Mouse (Mus musculus) thymus, adult 2 months (tissue): Measurements from ENCODE around the gene Umps. TPM values are rescaled to one million over a fixed set of nuclear protein-coding genes. Genes with fewer than 3 reads are reported as not detected.

Experiments
- DNase-seq: peaks from one replicate; pipeline ENCODE4 v3.0.0; 2021
- H3K27ac ChIP-seq: fragments of 200-500 bp; 2 replicates; pipeline ENCODE4 v1.5.1; 2012; ENCODE audit warnings: low read length, control low read depth; ENCODE audit not compliant: control insufficient read depth, insufficient read depth
- H3K27me3 ChIP-seq: fragments of 200-500 bp; 2 replicates; pipeline ENCODE4 v1.6.1; 2012; ENCODE audit warnings: mild to moderate bottlenecking, low read length, moderate library complexity, mixed read lengths; ENCODE audit not compliant: control insufficient read depth, insufficient read depth
- H3K36me3 ChIP-seq: fragments of 200-500 bp; 2 replicates; pipeline ENCODE4 v1.6.1; 2012; ENCODE audit warnings: mild to moderate bottlenecking, low read length, moderate library complexity; ENCODE audit not compliant: control insufficient read depth, insufficient read depth
- H3K4me1 ChIP-seq: fragments of 200-500 bp; replicated peaks from 2 replicates; pipeline ENCODE4 v1.6.1; 2012; ENCODE audit warnings: low read length; ENCODE audit not compliant: control insufficient read depth, insufficient read depth
- H3K4me3 ChIP-seq: fragments of 200-500 bp; 2 replicates; pipeline ENCODE4 v1.5.1; 2012; ENCODE audit warnings: mild to moderate bottlenecking, low read length, control low read depth, moderate library complexity; ENCODE audit not compliant: control insufficient read depth, insufficient read depth
- CTCF ChIP-seq: fragments of 200-500 bp; IDR thresholded peaks from 2 replicates; pipeline ENCODE4 v1.5.1; 2012; ENCODE audit warnings: mild to moderate bottlenecking, control low read depth, low read length, moderate library complexity, borderline replicate concordance; ENCODE audit not compliant: control insufficient read depth, poor library complexity, insufficient read depth; ENCODE audit errors: extremely low read depth
- POLR2A ChIP-seq: fragments of 200-500 bp; IDR thresholded peaks from 2 replicates; pipeline ENCODE4 v1.6.1; 2012; ENCODE audit warnings: mild to moderate bottlenecking, low read length, control low read depth, moderate library complexity; ENCODE audit not compliant: control insufficient read depth, poor library complexity, insufficient read depth; ENCODE audit errors: extremely low read depth
- WGBS: fragments of 180-500 bp; shearing (Covaris S2); methylation state at CpG from one replicate; pipeline ENCODE4 v1.1.7; 2018; 5-methylcytosine and 5-hydroxymethylcytosine counted together
- polyA plus RNA-seq: library from polyadenylated mRNA; depleted of rRNA; stranded (reverse); fragments of >200 nt; gene quantifications from 2 replicates; pipeline ENCODE4 v1.2.3, GENCODE M21; 2012; rRNA removed

Gene Umps
- polyA plus RNA-seq, 1 experiment: 14.7 TPM

GRCm38 (mm10) chr16:33914997-33915396 is 51.8 kb downstream of the Umps start:
- 59% methylated on average over 4 of the region's 4 CpGs for WGBS
- TF ChIP-seq CTCF: no peak
- no peak for TF ChIP-seq POLR2A
- Histone ChIP-seq H3K36me3 (no peaks in the 10 kb centered on the region), H3K27me3 (no peaks in the 10 kb centered on the region), H3K4me3 (no peak overlapping the region), H3K27ac (no peak overlapping the region), H3K4me1 (no peaks in the 10 kb centered on the region)
- DNase-seq: no peak

GRCm38 (mm10) chr16:33908239-33908638 is 58.6 kb downstream of the Umps start:
- Histone ChIP-seq H3K27me3 (no peaks in the 10 kb centered on the region), H3K36me3 (no peaks in the 10 kb centered on the region), H3K4me3 (no peak overlapping the region), H3K27ac (no peak overlapping the region), H3K4me1 (no peaks in the 10 kb centered on the region)
- WGBS: 95% methylated on average over 4 of the region's 4 CpGs
- DNase-seq: no peak
- TF ChIP-seq CTCF: no peak
- no peak for TF ChIP-seq POLR2A

Other genes starting within 250 kb of the Umps start
- 5.0 and 5.5 TPM in 2 replicates for gene Muc13, start 173.0 kb downstream of the Umps start, polyA plus RNA-seq
- gene Itgb5, start 137.4 kb downstream of the Umps start, polyA plus RNA-seq: 20.1 and 28.3 TPM in 2 replicates